Mouse (Mus musculus) adrenal gland, adult 8-10 months (tissue): ENCODE results near the gene Nek1. TPM values are rescaled to one million over a fixed set of nuclear protein-coding genes. Genes with fewer than 3 reads are reported as not detected.
"Not testable (repeated sequence)": the region's sequence is repeated elsewhere in the genome, so short reads cannot be mapped to it uniquely, and the experiment has no call there.

Experiments
- DNase-seq: peaks from one replicate; pipeline ENCODE4 v3.0.0; 2022
- total RNA-seq, 4 experiments: library from RNA; stranded (reverse); gene quantifications; 2 replicates each; pipeline ENCODE4 v1.2.4; 2022

The Nek1 gene
- total RNA-seq, 4 experiments from 2014 or later = 17.6 to 25.2 (median 23.8) TPM

DNA sequence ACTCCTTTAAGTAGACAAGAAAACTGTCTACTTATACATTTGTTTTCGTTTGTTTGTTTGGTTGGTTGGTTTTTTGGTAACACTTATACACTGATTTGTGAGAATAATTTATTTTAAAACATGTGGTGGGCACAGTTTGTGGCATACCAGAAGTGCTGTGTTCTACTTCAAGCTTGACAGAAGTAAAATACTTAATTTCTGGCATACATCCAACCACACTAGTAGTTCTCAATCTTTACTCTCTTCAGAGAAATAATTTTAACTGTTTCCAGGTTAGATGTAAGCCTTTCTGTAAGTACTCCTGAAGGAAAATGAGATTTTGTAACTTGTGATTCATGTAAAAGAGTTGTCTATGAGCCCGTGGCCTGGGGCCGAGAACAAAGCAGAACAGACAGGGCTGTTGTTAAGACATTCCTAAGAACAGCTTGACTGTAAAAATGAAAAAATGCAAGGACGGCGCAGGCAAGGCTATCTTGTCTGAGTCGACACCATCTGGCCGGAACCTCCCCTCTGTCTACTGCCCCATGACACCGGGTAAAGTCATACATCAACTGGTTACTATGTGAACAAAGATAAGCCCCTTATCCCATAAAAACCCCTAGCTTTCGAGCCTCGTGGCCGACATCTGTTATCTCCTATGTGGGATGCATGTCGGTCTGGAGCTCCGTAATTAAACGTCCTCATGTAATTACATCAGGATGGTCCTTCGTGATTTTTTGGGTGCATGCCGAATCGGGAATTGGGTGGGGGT is 8.6 kb upstream of the Nek1 start:
- not testable (repeated sequence) for DNase-seq

DNA sequence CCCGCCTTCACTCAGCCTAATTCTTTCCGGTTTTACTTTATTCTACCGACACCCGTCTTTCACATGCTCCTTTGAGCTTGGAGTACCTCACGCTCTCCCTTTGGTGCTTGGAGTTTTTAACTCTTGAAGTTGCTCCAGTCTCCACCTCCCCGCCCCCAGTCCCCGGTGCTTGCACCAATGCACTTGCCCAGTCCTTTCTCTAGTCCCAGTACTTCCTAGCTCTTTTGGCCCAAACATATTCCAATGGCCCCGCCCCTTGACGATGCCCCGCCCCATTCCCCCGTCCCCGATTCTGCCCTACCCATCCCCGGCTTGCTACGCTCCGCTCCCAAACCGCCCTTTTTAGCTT is 460 bp upstream of the Nek1 start:
- peak; percentile 74 for DNase-seq

DNA sequence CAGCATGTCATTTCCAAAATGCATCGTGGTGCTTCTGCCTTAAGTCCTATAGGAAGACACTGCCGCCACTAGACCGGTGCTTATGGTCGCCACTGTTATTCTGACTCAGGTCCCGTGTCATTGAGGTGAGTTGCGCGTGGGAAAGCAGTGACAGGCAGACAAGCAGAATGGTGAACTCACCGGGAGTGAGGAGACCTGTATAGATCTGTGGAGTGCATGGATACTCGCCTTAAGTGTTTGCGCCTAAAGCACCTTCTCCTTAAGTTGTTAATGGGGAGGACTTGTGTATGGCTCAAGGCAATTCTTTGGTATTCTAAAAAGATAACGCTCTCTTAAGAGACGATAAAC is 618 bp downstream of the Nek1 start:
- DNase-seq = no peak

DNA sequence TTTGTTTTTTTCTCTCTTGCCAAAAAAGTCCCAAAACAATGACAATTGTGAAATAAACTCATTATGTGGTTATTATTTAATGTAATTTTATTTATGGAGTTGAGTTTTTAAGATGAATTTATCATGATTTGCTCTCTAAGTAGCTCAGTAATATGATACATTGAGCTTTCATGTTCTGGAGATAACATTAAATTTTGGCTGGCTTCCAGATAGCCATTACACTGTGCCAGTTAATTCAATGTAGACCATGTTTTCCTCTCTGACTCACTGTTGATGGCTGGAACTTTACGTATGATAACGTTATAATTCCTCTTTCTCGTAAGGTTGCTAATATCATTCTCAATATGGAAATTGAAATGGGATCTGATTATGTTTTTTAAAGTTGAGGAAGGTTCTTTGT is 3.5 kb downstream of the Nek1 start:
- no peak for DNase-seq

DNA sequence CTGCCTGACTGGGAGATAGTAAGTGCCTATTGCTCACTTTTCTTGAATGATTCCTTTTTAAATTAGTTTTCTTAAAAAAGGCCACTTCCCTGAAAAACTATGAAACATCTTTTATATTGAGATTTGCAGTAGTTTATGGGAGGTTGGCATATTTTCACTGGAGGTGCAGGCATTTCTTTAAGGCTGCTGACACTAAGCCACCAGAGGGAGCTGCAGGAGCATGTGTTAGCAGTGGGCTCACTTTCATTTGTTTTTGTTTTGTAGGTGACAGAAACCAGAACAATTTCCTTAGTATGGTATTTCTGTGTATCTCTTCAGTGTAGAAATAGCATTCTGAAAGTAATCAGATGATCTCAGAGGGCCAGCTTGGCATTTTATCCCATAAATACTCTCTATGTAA is 49.0 kb downstream of the Nek1 start:
- no peak for DNase-seq

DNA sequence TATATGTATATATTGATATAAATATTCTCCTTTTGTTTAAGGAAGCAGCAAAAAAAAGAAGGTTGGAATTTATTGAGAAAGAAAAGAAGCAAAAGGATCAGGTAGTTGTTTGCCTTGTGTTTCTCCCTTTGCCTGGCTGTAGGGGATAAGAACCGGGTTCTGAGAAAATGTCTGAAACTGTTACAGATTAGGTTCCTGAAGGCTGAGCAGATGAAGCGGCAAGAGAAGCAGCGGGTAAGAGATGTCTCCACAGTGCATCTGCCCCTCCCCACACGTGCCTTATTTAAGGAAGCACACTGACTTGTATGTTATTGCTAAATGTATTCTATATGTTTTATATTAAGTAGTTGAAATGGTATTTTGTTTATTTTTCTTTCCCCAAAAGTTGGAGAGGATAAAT is 50.9 kb downstream of the Nek1 start:
- no peak for DNase-seq

DNA sequence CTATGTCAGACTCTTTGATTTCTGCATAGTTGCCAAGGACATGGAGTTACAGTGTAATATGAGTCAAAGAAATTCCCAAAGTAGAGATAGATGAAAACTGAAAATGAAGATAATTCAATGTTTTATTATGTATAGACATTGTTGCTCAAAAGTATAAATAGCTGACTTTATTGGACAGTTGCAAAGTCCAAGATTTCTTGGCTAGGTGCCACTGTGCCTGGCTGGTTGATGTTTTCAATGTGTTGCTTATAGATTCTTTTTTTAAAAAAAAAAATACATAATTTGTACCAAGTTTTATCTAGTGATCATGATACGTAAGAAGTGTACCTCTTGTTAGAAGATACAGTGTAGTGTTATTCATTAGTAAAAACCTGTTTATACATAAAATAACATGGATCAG is 53.8 kb downstream of the Nek1 start:
- no peak for DNase-seq

DNA sequence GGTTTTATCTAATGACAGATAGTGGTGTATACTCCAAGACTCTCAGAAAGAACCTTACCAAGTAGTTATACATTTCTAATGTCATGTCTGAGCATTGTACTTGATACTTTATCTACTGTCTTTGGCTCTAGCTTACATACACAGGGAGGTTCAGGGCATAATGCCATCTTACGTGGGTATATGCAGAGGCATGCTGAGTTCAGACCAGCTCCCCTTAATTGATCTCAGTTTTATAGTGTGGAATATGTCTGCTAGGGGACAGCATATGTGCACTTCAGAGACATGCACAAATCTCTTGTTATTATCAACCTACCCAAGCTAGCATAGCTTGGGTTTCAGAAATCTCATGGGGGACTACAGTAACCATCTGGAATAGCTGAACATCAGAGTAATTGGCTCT is 60.0 kb downstream of the Nek1 start:
- DNase-seq = no peak

DNA sequence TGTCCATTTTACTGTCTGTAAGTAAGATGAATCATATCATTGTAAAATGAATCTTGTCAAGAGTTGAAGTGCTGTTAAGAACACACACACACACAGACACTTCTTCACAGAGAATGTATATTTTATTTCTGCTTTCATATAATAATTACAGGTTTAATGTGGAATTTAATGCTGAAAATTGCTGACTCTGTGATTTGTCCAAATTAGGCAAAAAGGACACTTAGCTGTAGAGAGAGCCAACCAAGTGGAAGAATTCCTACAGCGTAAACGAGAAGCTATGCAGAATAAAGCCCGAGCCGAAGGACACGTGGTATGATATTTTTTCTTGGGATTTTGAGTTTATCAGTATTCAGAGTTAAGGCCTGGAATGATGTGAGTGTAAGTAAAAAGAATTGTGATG is 61.3 kb downstream of the Nek1 start:
- no peak for DNase-seq

DNA sequence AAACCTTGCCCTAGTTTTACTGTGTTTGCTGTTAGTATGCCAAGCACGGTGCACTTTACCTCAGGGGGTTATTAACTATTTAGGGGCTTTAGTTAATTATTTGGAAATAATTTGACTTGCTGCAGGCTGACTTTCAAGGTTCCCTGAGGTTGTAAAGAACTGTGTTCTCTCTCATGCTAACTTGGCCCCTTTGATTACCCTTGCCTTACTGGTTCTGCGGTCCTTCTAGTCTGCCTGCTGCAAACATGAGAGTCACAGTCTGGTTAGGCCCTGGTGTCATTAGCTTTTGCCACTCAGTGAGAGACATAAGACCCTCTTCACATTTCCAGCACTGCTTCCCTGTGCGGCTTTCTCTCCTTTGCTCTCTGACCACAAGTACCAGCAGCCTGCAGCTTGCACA is 64.0 kb downstream of the Nek1 start:
- DNase-seq = no peak

DNA sequence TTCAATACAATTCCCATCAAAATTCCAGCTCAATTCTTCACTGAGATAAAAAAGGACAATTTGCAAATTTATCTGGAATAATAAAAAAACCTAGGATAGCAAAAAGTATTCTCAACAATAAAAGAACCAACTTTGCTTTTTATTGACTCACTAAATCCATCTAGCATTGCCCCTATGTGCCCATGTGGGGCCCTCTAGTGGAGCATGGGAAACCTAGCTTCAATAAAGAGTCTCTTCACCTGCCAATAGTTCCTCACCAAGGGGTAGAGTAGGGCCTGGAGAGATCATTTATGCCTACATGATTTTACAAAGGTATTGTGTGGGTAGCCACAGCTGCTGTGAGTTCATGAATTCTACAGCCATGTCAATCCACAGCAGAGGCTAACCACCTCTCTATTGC is 66.1 kb downstream of the Nek1 start:
- no peak for DNase-seq

DNA sequence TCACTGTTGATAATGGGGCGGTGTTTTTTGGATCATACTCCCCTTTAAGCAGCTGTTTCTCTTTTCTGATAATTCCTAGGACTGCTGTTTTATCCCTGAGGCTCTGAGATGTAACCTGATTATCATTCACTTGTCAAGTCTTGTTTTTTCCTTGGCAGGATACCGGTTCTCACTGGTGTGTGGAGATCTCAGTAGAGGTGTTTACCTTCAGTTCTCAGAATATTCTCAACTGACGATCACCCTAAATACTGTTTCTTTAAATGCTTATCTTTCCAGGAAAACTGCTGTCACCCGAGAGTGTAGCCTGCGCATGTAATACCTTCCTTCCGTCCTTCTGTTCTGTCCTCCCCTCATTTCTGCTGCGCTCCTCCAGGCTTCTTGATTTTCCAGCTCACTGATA is 67.4 kb downstream of the Nek1 start:
- DNase-seq = no peak

DNA sequence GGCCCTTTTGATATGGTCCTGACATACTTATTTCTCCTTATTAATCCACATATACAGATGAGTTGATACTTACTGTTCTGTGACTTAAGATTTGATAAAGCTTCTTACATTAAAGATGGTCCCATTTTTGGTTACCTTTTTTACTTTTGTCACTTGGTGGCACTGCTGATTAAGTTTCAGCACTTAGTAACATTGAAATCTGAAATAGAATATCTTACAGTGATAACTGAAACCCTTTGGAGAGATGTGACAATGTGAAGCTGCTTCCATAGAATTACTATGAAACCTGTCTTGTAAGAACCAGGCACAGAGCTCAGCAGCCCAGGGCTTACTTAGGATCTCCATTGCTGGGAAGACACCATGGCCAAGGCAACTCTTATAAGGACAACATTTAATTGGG is 82.1 kb downstream of the Nek1 start:
- no peak for DNase-seq

DNA sequence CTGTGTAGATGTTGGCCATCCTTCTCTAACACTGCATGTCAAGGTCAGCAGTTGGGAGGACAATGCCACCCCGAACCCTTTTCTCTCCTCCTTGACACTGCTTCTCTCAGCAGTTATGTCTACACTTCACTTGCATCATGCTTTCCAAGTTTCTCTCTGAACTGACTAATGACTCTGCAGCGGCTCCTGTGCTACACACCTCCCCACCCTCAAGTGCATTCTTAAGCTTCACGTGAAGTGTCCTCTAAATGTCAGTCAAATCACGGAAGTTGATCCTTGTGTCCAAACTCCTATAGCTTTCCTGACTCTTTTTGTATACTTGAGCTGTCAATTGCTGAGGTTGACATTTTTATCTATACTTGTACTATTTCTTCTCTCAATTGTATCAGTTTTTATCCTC is 117.5 kb downstream of the Nek1 start:
- no peak for DNase-seq

DNA sequence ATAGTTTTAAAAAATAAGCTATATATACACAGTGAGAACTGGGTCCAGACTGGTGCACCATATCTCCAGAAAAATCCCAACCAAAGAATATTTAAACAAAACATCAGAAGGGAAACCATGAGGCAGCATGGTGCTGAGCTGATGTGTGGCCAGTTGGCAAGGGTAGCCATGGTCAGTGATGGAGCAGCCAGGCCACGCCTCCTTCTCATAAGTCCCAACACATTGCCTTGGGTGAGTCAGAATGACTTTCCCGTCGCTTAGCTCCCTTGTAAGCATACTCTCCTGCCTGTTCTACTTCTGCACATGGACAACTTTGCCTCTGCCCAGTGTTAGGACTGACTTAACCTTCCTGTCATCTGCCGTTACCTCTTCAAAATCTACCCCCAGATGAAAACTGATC is 118.9 kb downstream of the Nek1 start:
- DNase-seq = peak; percentile 31

DNA sequence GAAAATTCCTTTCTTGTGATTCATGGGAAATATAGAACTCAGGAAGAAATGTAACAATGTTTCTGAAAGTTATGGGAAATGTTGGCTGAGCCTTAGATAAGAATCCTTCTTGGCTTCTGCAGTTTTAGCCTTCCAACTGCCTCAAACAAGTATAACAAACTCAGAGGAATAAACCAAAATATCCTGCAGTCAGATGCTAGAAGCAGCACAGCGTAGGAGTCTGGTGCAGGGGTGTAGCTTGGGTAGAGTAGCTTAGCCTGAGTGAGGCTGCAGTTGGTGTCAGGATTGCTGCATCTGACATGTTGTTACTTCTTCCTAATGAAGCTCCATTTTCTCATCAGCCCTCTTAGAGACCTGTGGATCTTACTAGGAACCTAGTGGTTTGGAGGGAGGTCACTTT is 128.6 kb downstream of the Nek1 start:
- no peak for DNase-seq

DNA sequence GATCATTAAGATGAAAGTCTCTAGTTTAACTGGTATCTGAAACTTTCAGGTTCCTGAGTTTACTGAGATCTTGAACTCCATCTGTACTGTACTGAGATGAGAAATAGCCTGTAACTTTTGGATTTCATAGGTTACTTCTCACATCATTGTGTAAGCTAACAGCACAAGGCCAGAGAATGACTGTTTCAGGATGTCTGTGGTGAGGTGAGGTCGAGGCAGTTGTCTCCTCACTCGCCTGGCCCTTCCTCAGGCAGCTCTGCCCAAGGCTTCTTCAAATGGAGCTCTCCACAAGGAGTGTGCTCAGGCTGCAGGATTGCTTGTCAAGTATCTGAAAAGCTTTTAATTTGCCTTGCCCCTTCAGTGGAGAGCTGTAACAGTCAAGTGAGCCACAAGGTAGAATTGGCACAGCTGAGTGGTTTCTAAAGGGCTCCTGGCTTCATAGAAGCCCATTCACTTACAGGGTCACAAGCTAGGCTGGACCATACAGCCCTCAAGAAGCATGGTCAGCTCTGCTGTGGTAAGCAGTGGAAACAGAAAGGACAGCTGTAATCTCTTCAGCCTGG is 134.4 kb downstream of the Nek1 start:
- DNase-seq = no peak

DNA sequence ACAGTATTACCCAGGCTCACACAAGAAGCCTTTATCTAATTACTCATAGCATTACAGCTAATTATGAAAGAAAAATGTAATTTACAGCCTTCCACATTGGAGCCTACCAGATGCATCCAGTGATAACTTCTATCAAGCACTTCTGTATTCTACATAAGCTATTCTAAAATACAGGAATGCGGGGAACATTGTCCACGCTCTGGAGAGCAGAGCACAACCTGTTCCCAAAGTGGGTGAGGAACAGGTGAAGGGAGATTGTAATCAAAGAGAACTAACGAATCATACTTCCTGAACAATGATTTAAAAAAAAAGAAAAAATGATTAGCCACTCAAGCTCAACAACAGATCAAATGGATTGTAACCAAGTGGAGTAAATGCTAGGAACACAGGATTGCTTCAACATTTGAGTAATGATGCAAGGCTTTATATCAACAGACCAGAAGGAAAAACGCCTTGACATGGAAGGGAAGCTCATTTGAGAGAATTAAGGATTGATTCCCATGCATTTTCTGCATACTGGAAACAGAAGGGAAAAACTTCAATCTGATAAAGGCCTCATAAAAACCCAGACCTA is 139.7 kb downstream of the Nek1 start:
- DNase-seq = no peak

DNA sequence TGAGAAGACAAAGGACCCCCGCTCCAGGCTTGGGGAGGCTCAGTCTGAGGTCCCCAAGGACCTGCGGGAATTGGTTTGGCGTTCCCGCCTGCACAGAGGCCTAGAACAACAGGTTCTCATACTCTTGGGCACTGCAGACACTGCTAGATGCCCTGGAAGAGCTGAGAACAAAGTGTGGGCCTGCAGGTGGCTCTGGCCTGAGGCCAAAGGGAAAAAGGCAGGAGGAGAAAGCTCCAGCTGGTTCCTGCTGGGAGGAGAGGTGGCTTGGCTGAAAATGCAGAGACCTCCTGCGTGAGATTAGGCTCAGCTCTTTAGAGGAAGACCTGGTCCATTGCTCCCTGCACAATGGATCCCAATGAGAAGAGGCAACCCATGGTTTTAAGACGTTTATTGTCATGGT is 148.9 kb downstream of the Nek1 start:
- no peak for DNase-seq

DNA sequence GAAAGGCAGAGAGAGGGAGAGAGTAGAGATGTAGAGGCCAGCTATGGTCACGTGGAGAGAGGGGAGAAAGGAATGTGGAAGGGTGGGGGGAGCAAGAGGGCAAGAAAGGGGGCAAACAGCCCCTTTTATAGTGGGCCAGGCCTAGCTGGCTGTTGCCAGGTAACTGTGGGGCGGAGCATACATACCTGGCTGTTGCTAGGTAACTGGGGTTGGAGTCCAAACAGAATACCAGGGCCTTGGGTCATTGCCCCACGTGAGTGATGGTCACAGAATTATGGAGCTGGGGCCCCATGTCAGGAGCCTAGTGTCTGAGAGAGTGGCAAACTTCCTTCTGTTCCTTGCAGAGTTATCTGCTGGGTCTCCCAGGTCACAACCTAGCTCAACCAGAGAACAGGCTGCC is 149.3 kb downstream of the Nek1 start:
- no peak for DNase-seq

DNA sequence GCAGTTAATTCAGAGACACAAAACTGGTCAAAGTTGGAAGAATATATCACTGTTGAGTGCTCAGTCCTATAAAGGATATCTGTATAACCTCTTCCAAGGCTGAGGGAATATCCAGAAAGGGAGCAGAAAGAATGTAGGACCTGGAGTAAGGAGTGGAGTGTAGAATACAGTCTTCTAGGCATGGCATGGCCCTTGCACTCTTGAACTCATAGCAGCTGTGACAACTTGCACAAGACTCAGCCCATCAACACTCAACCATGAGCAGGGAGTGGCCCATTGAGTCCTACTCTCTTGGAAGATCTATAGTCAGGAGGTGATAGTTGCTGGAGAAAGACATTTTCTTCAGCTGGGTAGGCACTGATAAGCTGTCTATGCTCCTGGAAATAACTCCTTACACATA is 149.8 kb downstream of the Nek1 start:
- DNase-seq = no peak

DNA sequence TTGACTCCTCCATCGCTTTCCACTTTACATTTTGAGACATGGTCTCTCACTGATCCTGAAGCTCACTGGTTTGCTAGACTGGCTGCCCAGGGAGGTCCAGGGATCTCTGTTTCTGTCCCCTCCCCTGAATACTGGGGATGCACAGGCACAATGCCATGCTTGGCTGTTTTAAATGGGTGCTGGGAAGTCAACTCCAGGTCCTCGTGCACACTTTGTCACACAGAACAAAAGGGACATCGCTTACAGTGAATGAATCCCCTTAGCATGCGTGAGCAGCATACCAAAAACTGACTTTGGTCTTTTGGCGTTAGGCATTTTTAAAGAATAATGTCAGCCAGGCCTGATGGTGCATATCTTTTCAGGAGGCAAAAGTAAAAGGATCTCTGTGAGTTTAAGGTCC is 155.7 kb downstream of the Nek1 start:
- DNase-seq = no peak

DNA sequence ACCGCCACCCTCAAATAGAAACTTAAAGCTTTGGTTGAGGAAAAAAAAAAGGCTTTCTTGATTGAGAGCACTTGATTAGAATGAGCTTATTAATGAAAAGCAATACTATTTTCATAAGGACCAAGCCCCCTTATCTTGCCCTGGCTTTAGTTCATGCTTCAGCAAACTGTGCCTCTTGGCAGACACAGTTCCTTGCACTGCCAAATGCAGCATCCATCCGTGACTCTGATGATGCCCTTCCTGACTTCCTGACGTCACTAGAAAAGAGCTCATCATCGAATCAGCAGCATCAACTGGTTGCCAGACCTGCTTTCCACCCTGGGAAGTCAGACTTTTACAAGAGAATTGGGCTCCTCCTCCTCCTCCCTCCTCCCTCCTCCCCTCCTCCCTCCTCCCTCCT is 157.6 kb downstream of the Nek1 start:
- no peak for DNase-seq

DNA sequence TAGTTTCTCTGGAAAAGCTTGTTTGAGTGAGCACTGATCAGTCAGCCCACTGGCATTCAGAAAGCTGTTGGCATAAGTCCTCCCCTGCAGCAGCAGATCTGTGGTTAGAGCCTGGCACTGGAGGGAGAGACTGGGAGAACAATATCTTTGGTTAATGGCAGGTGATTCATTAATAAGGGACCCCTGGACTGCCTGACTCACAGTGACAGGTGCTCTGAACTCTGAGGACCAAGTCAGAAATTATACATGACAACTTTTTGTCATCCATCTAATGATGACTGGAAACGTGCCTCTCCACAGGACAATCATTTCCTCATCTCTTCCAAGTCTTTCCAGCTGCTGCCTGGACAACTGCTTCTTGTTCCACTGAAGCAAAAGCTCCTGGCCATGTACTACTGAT is 163.4 kb downstream of the Nek1 start:
- no peak for DNase-seq

DNA sequence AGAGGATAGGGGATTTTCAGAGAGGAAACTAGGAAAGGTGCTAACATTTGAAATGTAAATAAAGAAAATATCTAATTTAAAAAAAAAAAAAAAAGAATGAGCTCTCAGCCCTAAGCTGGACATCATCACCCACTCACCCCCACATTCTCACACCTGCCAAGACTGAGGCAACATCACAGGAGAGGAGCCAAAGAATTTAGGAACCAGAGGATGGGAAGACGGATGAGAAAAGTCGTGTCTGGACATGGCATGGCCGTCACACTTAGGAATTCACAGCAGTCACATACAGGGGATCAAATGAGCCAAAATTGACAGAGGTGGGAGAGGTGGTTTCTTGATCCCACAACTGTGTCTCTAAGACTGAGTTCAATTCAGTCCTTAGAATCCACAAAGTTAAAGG is 165.5 kb downstream of the Nek1 start:
- no peak for DNase-seq
